Mouse (Mus musculus) adrenal gland (tissue): ENCODE results near the gene Hephl1.

Source experiments
- intact Hi-C: fragments of 180-260 bp; cut with DNase I; formaldehyde crosslinking; loops from one replicate; pipeline ENCODE4 v1.15.1; 2025

Gene Hephl1

GRCm38 (mm10) chr9:15018756-15019131, 93.2 kb downstream of the Hephl1 start:
- intact Hi-C loops: no loop called here

- intact Hi-C loops: no loop called here
These were observed 93.8 kb downstream of the Hephl1 start for GRCm38 (mm10) chr9:15017791-15018755.

GRCm38 (mm10) chr9:15015223-15015956, 96.5 kb downstream of the Hephl1 start:
- intact Hi-C loops: loop anchor here (2.0 kb wide), 2 partner anchors 149 to 241 kb away; no protein-coding TSS in a partner anchor

GRCm38 (mm10) chr9:15007566-15007965, 104.3 kb downstream of the Hephl1 start:
- intact Hi-C loops: no loop called here

GRCm38 (mm10) chr9:15004298-15004685, 107.6 kb downstream of the Hephl1 start:
- intact Hi-C loops: no loop called here

- intact Hi-C loops: no loop called here
These were observed 108.1 kb downstream of the Hephl1 start for GRCm38 (mm10) chr9:15003676-15004297.

- intact Hi-C loops: no loop called here
These were observed 108.8 kb downstream of the Hephl1 start for GRCm38 (mm10) chr9:15002995-15003613.
